ENCODE assay signal across 11 mouse cellular contexts in the genomic region with DNA sequence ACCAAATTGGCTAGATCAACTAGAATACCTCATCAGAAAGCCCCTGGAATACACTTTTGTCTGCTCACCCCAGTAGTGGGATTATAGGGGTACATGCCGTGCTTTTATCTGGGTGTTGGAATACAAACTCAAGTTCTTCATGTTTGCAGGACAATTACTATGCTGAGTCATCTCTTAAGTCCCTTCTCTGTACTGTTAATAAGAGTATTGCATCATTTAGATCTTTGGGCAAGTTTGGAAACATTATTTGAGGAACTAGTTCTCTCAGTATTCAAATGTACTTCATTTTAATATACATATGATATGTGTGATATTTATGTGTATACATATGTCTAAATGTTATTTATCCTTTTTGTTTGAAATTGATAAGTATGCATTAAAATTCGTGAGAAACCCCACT.
"Had no signal": no experiment of that assay in that cellular context is flagged by ENCODE, and none has a peak within 500 bp of the region (broad histone marks: within the 10 kb centered on the region; RNA-seq: fewer than 3 reads in every experiment).

No protein-coding gene starts in this region.

- H3K4me2 ChIP-seq: limb, embryonic 13.5 days; midbrain, embryonic 11.5 days; midbrain, embryonic 15.5 days had no signal

- H3K4me1 ChIP-seq: limb, embryonic 13.5 days; midbrain, embryonic 15.5 days had no signal

- H3K9me3 ChIP-seq: limb, embryonic 13.5 days; megakaryocyte, embryonic 14.5 days; midbrain, embryonic 15.5 days had no signal

- H3K36me3 ChIP-seq: limb, embryonic 13.5 days; midbrain, embryonic 15.5 days had no signal

- DNase-seq: kidney, adult 8-10 months; kidney, postnatal 25 days; left cerebral cortex, postnatal 4 days; lung, adult 18-20 months; lung, postnatal 36 days; right cerebral cortex, postnatal 14 days; thymus, postnatal 4 days had no signal

- H3K4me3 ChIP-seq: limb, embryonic 13.5 days; megakaryocyte, embryonic 14.5 days; midbrain, embryonic 15.5 days had no signal

- H3K27me3 ChIP-seq: limb, embryonic 13.5 days; megakaryocyte, embryonic 14.5 days; midbrain, embryonic 15.5 days had no signal

- ATAC-seq: midbrain, embryonic 15.5 days had no signal
